Mouse (Mus musculus) forebrain, embryonic 16.5 days (tissue): ENCODE data around the gene Rhob. TPM values are rescaled to one million over a fixed set of nuclear protein-coding genes. Genes with fewer than 3 reads are reported as not detected.

Experiments used
- ATAC-seq: fragments of 200-750 bp; cut with Nextera tagmentation; 2 replicates; pipeline ENCODE4 v1.8.0; 2017; ENCODE audit warnings: mild to moderate bottlenecking, moderate library complexity
- H3K27ac ChIP-seq: fragments of 300-500 bp; sonication (generic); 2 replicates; pipeline ENCODE4 v1.5.1; 2014; ENCODE audit warnings: low read length, control low read depth
- H3K27me3 ChIP-seq: fragments of 300-500 bp; sonication (generic); replicated peaks from 2 replicates; pipeline ENCODE4 v1.6.1; 2014; ENCODE audit warnings: low read length; ENCODE audit not compliant: control insufficient read depth, insufficient read depth
- H3K36me3 ChIP-seq: fragments of 300-500 bp; sonication (generic); 2 replicates; pipeline ENCODE4 v1.6.1; 2014; ENCODE audit not compliant: control insufficient read depth, insufficient read depth
- H3K4me1 ChIP-seq: fragments of 300-500 bp; sonication (generic); replicated peaks from 2 replicates; pipeline ENCODE4 v1.6.1; 2014; ENCODE audit warnings: low read length; ENCODE audit not compliant: control insufficient read depth, insufficient read depth
- H3K4me2 ChIP-seq: fragments of 300-500 bp; sonication (generic); 2 replicates; pipeline ENCODE4 v1.6.1; 2014; ENCODE audit warnings: mild to moderate bottlenecking, low read length, control low read depth
- H3K4me3 ChIP-seq: fragments of 300-500 bp; sonication (generic); replicated peaks from 2 replicates; pipeline ENCODE4 v1.5.1; 2014; ENCODE audit warnings: mild to moderate bottlenecking, low read length, control low read depth
- H3K9ac ChIP-seq: fragments of 300-500 bp; sonication (generic); replicated peaks from 2 replicates; pipeline ENCODE4 v1.6.1; 2014; ENCODE audit warnings: low read depth, low read length, control low read depth
- H3K9me3 ChIP-seq: fragments of 300-500 bp; sonication (generic); 2 replicates; pipeline ENCODE4 v1.6.1; 2016; ENCODE audit warnings: low read length; ENCODE audit not compliant: control insufficient read depth
- WGBS: fragments of 180-500 bp; shearing (Covaris S2); extraction: QIAGEN DNeasy Blood & Tissue Kit; methylation state at CpG from one replicate; pipeline ENCODE4 v1.1.7; 2014; 5-methylcytosine and 5-hydroxymethylcytosine counted together
- polyA plus RNA-seq: library from polyadenylated mRNA; unstranded; fragments of >200 nt; fragmentation: Nextera tagmentation; extraction: Ambion mirVana; gene quantifications from 2 replicates; pipeline ENCODE4 v1.2.1, GENCODE M21; 2015

The Rhob gene
- polyA plus RNA-seq: 70.3 and 74.9 TPM in 2 replicates

- H3K36me3 ChIP-seq: no peaks in the 10 kb centered on the region
- peak; percentile 96 for ATAC-seq
- H3K9ac ChIP-seq: peak within 1 kb of the TSS; percentile 96
- H3K4me2 ChIP-seq: peak within 1 kb of the TSS; percentile 88
- H3K4me3 ChIP-seq: peak within 1 kb of the TSS; percentile 91
- H3K9me3 ChIP-seq: no peaks in the 10 kb centered on the region
- no peaks in the 10 kb centered on the region for H3K27me3 ChIP-seq
- peaks cover 38% of the 10 kb centered on the region for H3K4me1 ChIP-seq
- H3K27ac ChIP-seq: peak within 1 kb of the TSS; percentile 100
- WGBS: under 1% methylated on average over 56 of the region's 56 CpGs
These were observed at the start of gene Rhob for GRCm38 (mm10) chr12:8499871-8500596. Gene Rhob, minus strand, starts transcription at chr12:8500009.

DNA sequence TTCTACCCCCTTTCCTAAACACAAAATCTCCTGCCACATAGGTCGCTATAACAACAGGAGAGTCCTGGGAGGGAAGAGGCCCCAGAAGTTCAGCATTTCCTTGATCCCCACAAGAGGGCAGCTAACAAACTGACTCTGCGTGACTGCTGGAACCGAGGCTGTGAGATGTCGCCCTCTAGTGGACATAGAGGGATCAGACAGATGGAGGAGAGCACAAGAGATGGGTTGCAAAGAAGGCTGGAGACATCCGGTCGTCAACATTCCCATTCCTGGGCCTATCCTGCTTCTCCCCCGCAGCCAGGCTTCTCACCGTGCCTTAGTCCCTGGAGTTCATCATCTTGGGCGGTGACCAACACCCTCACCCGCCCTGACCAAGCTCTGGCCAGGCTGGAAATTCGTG, 47.5 kb upstream of the Rhob start:
- Histone ChIP-seq H3K4me1 (no peaks in the 10 kb centered on the region), H3K4me2 (no peak overlapping the region), H3K27ac (no peak overlapping the region), H3K4me3 (no peak overlapping the region), H3K36me3 (no peaks in the 10 kb centered on the region), H3K9me3 (no peaks in the 10 kb centered on the region), H3K27me3 (no peaks in the 10 kb centered on the region), H3K9ac (no peak overlapping the region)
- ATAC-seq: peak; percentile 71
- 19% methylated on average over 11 of the region's 11 CpGs for WGBS

GRCm38 (mm10) chr12:8546801-8547200, 47.0 kb upstream of the Rhob start:
- Histone ChIP-seq H3K9me3 (no peaks in the 10 kb centered on the region), H3K4me3 (no peak overlapping the region), H3K4me2 (no peak overlapping the region), H3K36me3 (no peaks in the 10 kb centered on the region), H3K4me1 (no peaks in the 10 kb centered on the region; the same call in 1 of the 2 replicates), H3K27me3 (no peaks in the 10 kb centered on the region), H3K27ac (no peak overlapping the region), H3K9ac (no peak overlapping the region)
- WGBS: 88% methylated on average over 6 of the region's 6 CpGs
- ATAC-seq: no peak

GRCm38 (mm10) chr12:8545066-8545610, 45.3 kb upstream of the Rhob start:
- Histone ChIP-seq H3K9me3 (no peaks in the 10 kb centered on the region), H3K4me2 (no peak overlapping the region), H3K4me3 (no peak overlapping the region), H3K9ac (no peak overlapping the region), H3K27ac (no peak overlapping the region), H3K27me3 (no peaks in the 10 kb centered on the region), H3K36me3 (no peaks in the 10 kb centered on the region), H3K4me1 (no peaks in the 10 kb centered on the region; the same call in 1 of the 2 replicates)
- no peak for ATAC-seq
- 83% methylated on average over 5 of the region's 5 CpGs for WGBS

- WGBS: 79% methylated on average over 4 of the region's 4 CpGs
- Histone ChIP-seq H3K27me3 (no peaks in the 10 kb centered on the region), H3K9ac (no peak overlapping the region), H3K9me3 (no peaks in the 10 kb centered on the region), H3K4me1 (no peaks in the 10 kb centered on the region; the same call in 1 of the 2 replicates), H3K4me2 (no peak overlapping the region), H3K4me3 (no peak overlapping the region), H3K36me3 (no peaks in the 10 kb centered on the region), H3K27ac (no peak overlapping the region)
- no peak for ATAC-seq
These were observed 42.6 kb upstream of the Rhob start for GRCm38 (mm10) chr12:8542371-8542770.

GRCm38 (mm10) chr12:8539471-8539870, 39.7 kb upstream of the Rhob start:
- no peak overlapping the region for H3K9ac ChIP-seq
- no peak overlapping the region for H3K27ac ChIP-seq
- no peak overlapping the region for H3K4me2 ChIP-seq
- H3K4me1 ChIP-seq: no peaks in the 10 kb centered on the region; the same call in 1 of the 2 replicates
- H3K9me3 ChIP-seq: no peaks in the 10 kb centered on the region
- no peaks in the 10 kb centered on the region for H3K36me3 ChIP-seq
- no peak for ATAC-seq
- H3K27me3 ChIP-seq: no peaks in the 10 kb centered on the region
- no peak overlapping the region for H3K4me3 ChIP-seq
- 88% methylated on average over 13 of the region's 13 CpGs for WGBS

DNA sequence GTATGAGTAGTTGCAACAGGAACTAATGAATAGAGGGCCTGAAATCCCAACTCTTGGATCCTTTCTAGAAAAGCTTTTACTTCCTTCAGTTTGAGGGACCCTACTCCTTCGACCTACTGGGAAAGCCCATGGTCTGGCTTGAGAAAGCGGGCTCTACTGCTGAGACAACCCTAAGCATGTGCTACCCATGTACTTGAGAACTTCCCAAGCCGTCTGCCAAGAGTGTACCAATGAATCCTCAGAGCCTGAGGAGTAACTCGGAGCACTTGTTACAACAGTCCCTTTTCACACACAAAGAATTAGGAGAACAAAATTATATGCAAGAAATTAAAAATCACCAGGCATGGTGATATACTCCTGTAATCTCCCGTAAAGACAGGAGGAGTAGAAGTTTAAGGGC, 37.5 kb upstream of the Rhob start:
- ATAC-seq: no peak
- Histone ChIP-seq H3K9me3 (no peaks in the 10 kb centered on the region), H3K4me2 (no peak overlapping the region), H3K4me3 (no peak overlapping the region), H3K4me1 (no peaks in the 10 kb centered on the region; the same call in 1 of the 2 replicates), H3K27ac (no peak overlapping the region), H3K9ac (no peak overlapping the region), H3K27me3 (no peaks in the 10 kb centered on the region), H3K36me3 (no peaks in the 10 kb centered on the region)
- WGBS: 85% methylated on average over 5 of the region's 5 CpGs

DNA sequence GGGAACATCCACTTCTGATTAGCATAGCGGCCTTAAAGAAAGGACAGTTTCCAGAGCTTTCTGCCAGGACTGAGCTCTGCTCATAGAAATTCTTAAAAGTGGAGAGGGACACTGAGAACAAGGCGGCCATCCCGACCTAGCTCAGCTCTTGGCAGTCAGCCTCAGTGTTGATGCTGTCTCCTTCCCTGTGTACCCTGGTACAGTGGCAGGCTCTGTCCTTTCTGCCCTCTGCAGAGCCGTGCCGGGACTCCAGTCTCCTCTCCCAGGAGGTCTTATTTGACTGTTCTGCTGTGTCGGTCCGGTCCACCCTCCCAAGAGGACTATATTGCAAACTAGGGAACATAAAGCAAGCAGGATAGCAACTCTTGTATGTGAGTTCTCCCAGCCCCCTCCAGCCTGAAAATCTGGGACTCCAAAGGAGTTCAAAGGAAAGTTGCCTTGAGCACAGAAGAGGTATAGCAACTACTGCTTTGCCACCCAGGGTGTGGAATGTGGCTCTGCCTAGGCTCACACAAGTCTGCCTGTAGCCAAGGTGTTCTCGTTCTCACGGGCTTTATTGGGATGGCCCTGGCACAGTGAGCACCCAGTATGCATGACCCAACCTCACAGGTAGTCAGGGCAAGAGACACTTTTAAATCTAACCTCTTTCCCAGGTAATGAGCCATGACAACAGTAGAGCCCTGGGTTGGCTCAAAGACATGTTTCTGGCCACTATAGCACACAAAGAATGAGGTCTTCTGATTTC, 36.6 kb upstream of the Rhob start:
- Histone ChIP-seq H3K4me1 (no peaks in the 10 kb centered on the region), H3K27ac (no peak overlapping the region), H3K4me3 (no peak overlapping the region), H3K4me2 (no peak overlapping the region), H3K36me3 (no peaks in the 10 kb centered on the region), H3K9me3 (no peaks in the 10 kb centered on the region), H3K27me3 (no peaks in the 10 kb centered on the region), H3K9ac (no peak overlapping the region)
- WGBS: 77% methylated on average over 9 of the region's 9 CpGs
- ATAC-seq: no peak

- Histone ChIP-seq H3K4me2 (no peak overlapping the region), H3K9ac (no peak overlapping the region), H3K27me3 (no peaks in the 10 kb centered on the region), H3K36me3 (no peaks in the 10 kb centered on the region), H3K4me1 (no peaks in the 10 kb centered on the region), H3K4me3 (no peak overlapping the region), H3K9me3 (no peaks in the 10 kb centered on the region), H3K27ac (no peak overlapping the region)
- WGBS: 89% methylated on average over 7 of the region's 7 CpGs
- ATAC-seq: no peak
These were observed 35.8 kb upstream of the Rhob start for GRCm38 (mm10) chr12:8535596-8535995.
